Mouse (Mus musculus): ENCODE data around the gene Rnf39. TPM values are rescaled to one million over a fixed set of nuclear protein-coding genes. Genes with fewer than 3 reads are reported as not detected.

Gene Rnf39
- total and polyA plus RNA-seq, 2 experiments from 2014 or later = 0.16 to 8.0 TPM

DNA sequence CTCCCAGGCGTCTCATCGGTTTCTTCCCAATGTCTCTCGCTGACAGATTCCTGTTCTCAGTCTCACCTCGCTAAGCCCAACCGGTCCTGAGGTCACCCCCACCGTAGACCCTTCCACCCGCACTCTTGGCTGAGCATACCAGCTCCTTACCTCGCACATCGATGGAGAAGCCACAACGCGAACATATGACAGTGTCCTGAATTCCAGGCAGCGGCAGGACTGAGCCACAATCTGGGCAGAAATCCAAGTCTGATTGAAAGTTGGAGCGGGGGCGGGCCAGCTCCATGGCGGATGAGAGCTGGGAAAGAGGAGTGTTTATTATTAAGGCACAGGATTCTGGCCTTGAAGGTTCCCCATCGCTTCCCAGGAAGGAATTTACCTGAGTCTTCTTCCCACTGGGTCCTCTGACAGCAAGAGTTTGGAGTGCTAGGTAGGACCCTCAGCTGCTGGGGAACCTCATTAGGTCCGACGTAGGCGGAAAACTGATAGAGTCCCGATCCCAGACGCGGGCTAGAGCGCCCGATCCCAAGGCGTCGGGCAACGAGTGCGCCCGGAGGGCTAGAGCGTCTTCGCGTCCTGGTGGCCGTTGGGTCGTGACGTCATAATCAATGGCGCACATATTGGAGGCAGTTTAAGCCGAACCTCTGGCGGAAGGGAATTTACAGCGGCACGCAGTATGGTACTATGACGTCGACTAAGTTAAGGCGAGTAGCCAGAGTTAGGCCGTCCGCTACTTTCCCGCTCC lies 15.5 kb downstream of the Rnf39 start, which contains the start of the genes Znrd1 and Znrd1as:
Znrd1 (minus strand) TSS at position 561 of the 745 bp plus-strand sequence.
Znrd1as (plus strand) TSS at position 594 of the 745 bp plus-strand sequence.
- DNase-seq (ENCODE audit: low spot score) (peak; percentile 98), ATAC-seq (ENCODE audit: insufficient read depth, low read depth) (peak; percentile 97)
- Histone ChIP-seq H3K4me3 (ENCODE audit: low read depth, low read length) (peak within 1 kb of the TSS; percentile 81), H3K4me1 (ENCODE audit: control insufficient read depth, insufficient read depth) (peaks cover 9% of the 10 kb centered on the region), H3K4me2 (ENCODE audit: low read depth, low read length) (peak within 1 kb of the TSS; percentile 78), H3K27me3 (ENCODE audit: control insufficient read depth, insufficient read depth, low read length) (no peaks in the 10 kb centered on the region), H3K9me3 (replicated peaks; ENCODE audit: control insufficient read depth, low read length) (no peaks in the 10 kb centered on the region), H3K9ac (replicated peaks; ENCODE audit: low read depth, low read length) (peak within 1 kb of the TSS; percentile 72), H3K27ac (ENCODE audit: low read depth) (peak within 1 kb of the TSS; percentile 82), H3K36me3 (replicated peaks; ENCODE audit: control insufficient read depth, insufficient read depth, low read length) (peaks cover 17% of the 10 kb centered on the region)
- TF ChIP-seq EP300 (IDR thresholded peaks at IDR 0.05; ENCODE audit: low read depth) = peak; percentile 66; the same call in 1 of the 2 replicates
- no peak for TF ChIP-seq CTCF (IDR thresholded peaks at IDR 0.05; ENCODE audit: low read depth)
- under 1% methylated on average over 46 of the region's 46 CpGs for WGBS

GRCm38 (mm10) chr17:36958884-36959283 lies 16.2 kb downstream of the Rnf39 start:
- no peaks in the 10 kb centered on the region for H3K9me3 ChIP-seq (replicated peaks; ENCODE audit: control insufficient read depth, low read length)
- no peak for DNase-seq (ENCODE audit: low spot score)
- WGBS = 9% methylated on average over 12 of the region's 12 CpGs
- TF ChIP-seq EP300 (IDR thresholded peaks at IDR 0.05; ENCODE audit: low read depth) = no peak
- no peak for TF ChIP-seq CTCF (IDR thresholded peaks at IDR 0.05; ENCODE audit: low read depth)
- H3K36me3 ChIP-seq (replicated peaks; ENCODE audit: control insufficient read depth, insufficient read depth, low read length) = peaks cover 17% of the 10 kb centered on the region
- H3K4me3 ChIP-seq (ENCODE audit: low read depth, low read length) = peak overlapping the region; percentile 81
- ATAC-seq (ENCODE audit: insufficient read depth, low read depth) = no peak
- H3K9ac ChIP-seq (replicated peaks; ENCODE audit: low read depth, low read length) = peak overlapping the region; percentile 72
- peaks cover 9% of the 10 kb centered on the region for H3K4me1 ChIP-seq (ENCODE audit: control insufficient read depth, insufficient read depth)
- H3K27me3 ChIP-seq (ENCODE audit: control insufficient read depth, insufficient read depth, low read length) = no peaks in the 10 kb centered on the region
- H3K27ac ChIP-seq (ENCODE audit: low read depth) = peak overlapping the region; percentile 82
- peak overlapping the region; percentile 78 for H3K4me2 ChIP-seq (ENCODE audit: low read depth, low read length)

- DNase-seq (ENCODE audit: low spot score) = no peak
- Histone ChIP-seq H3K4me1 (ENCODE audit: control insufficient read depth, insufficient read depth) (peaks cover 9% of the 10 kb centered on the region), H3K9ac (replicated peaks; ENCODE audit: low read depth, low read length) (no peak overlapping the region), H3K4me2 (ENCODE audit: low read depth, low read length) (no peak overlapping the region), H3K27ac (ENCODE audit: low read depth) (no peak overlapping the region), H3K27me3 (ENCODE audit: control insufficient read depth, insufficient read depth, low read length) (no peaks in the 10 kb centered on the region), H3K36me3 (replicated peaks; ENCODE audit: control insufficient read depth, insufficient read depth, low read length) (peaks cover 17% of the 10 kb centered on the region), H3K4me3 (ENCODE audit: low read depth, low read length) (no peak overlapping the region), H3K9me3 (replicated peaks; ENCODE audit: control insufficient read depth, low read length) (no peaks in the 10 kb centered on the region)
- WGBS = 72% methylated on average over 1 of the region's 1 CpGs
- TF ChIP-seq EP300 (IDR thresholded peaks at IDR 0.05; ENCODE audit: low read depth) (no peak), CTCF (IDR thresholded peaks at IDR 0.05; ENCODE audit: low read depth) (no peak)
- ATAC-seq (ENCODE audit: insufficient read depth, low read depth) = no peak
These were observed 18.4 kb downstream of the Rnf39 start for GRCm38 (mm10) chr17:36961125-36961524.

- TF ChIP-seq EP300 (IDR thresholded peaks at IDR 0.05; ENCODE audit: low read depth) (no peak), CTCF (IDR thresholded peaks at IDR 0.05; ENCODE audit: low read depth) (no peak)
- no peak overlapping the region for H3K9ac ChIP-seq (replicated peaks; ENCODE audit: low read depth, low read length)
- no peaks in the 10 kb centered on the region for H3K9me3 ChIP-seq (replicated peaks; ENCODE audit: control insufficient read depth, low read length)
- H3K4me3 ChIP-seq (ENCODE audit: low read depth, low read length) = no peak overlapping the region
- H3K27ac ChIP-seq (ENCODE audit: low read depth) = no peak overlapping the region
- ATAC-seq (ENCODE audit: insufficient read depth, low read depth) (no peak), DNase-seq (ENCODE audit: low spot score) (no peak)
- no peaks in the 10 kb centered on the region for H3K4me1 ChIP-seq (ENCODE audit: control insufficient read depth, insufficient read depth)
- peaks cover 13% of the 10 kb centered on the region; the same call in 1 of the 2 replicates for H3K36me3 ChIP-seq (replicated peaks; ENCODE audit: control insufficient read depth, insufficient read depth, low read length)
- no peak overlapping the region for H3K4me2 ChIP-seq (ENCODE audit: low read depth, low read length)
- no peaks in the 10 kb centered on the region for H3K27me3 ChIP-seq (ENCODE audit: control insufficient read depth, insufficient read depth, low read length)
- WGBS = 69% methylated on average over 1 of the region's 1 CpGs
These were observed 24.2 kb downstream of the Rnf39 start for GRCm38 (mm10) chr17:36966875-36967274.

- ATAC-seq (ENCODE audit: insufficient read depth, low read depth) (no peak), DNase-seq (ENCODE audit: low spot score) (no peak)
- Histone ChIP-seq H3K4me2 (ENCODE audit: low read depth, low read length) (no peak overlapping the region), H3K27me3 (ENCODE audit: control insufficient read depth, insufficient read depth, low read length) (no peaks in the 10 kb centered on the region), H3K36me3 (replicated peaks; ENCODE audit: control insufficient read depth, insufficient read depth, low read length) (peaks cover 2% of the 10 kb centered on the region; the same call in 1 of the 2 replicates), H3K9me3 (replicated peaks; ENCODE audit: control insufficient read depth, low read length) (no peaks in the 10 kb centered on the region), H3K9ac (replicated peaks; ENCODE audit: low read depth, low read length) (no peak overlapping the region), H3K4me1 (ENCODE audit: control insufficient read depth, insufficient read depth) (no peaks in the 10 kb centered on the region), H3K27ac (ENCODE audit: low read depth) (no peak overlapping the region), H3K4me3 (ENCODE audit: low read depth, low read length) (no peak overlapping the region)
- 75% methylated on average over 14 of the region's 14 CpGs for WGBS
- TF ChIP-seq CTCF (IDR thresholded peaks at IDR 0.05; ENCODE audit: low read depth) (no peak), EP300 (IDR thresholded peaks at IDR 0.05; ENCODE audit: low read depth) (no peak)
These were observed 27.7 kb downstream of the Rnf39 start for GRCm38 (mm10) chr17:36970316-36970890.

All from heart, postnatal 0 days (tissue).